Mouse (Mus musculus): ENCODE data around the gene Arih1. TPM values are rescaled to one million over a fixed set of nuclear protein-coding genes. Genes with fewer than 3 reads are reported as not detected.

Arih1 gene
- polyA plus RNA-seq, 1 experiment from 2014 or later = 11.0 TPM

GRCm38 (mm10) chr9:59476617-59477016 is 9.8 kb downstream of the Arih1 start:
- Histone ChIP-seq H3K27me3 (replicated peaks; ENCODE audit: control insufficient read depth, insufficient read depth, low read length) (no peaks in the 10 kb centered on the region), H3K36me3 (ENCODE audit: control insufficient read depth, insufficient read depth, low read length) (no peaks in the 10 kb centered on the region), H3K4me1 (ENCODE audit: control insufficient read depth, insufficient read depth, low read depth, low read length) (no peaks in the 10 kb centered on the region; the same call in 1 of the 2 replicates), H3K9me3 (ENCODE audit: control insufficient read depth, low read length) (no peaks in the 10 kb centered on the region), H3K4me2 (ENCODE audit: low read length) (no peak overlapping the region), H3K4me3 (ENCODE audit: low read length) (no peak overlapping the region), H3K9ac (ENCODE audit: low read depth, low read length) (no peak overlapping the region), H3K27ac (ENCODE audit: low read depth, low read length) (no peak overlapping the region)
- 94% methylated on average over 2 of the region's 2 CpGs for WGBS
- ATAC-seq = no peak

DNA sequence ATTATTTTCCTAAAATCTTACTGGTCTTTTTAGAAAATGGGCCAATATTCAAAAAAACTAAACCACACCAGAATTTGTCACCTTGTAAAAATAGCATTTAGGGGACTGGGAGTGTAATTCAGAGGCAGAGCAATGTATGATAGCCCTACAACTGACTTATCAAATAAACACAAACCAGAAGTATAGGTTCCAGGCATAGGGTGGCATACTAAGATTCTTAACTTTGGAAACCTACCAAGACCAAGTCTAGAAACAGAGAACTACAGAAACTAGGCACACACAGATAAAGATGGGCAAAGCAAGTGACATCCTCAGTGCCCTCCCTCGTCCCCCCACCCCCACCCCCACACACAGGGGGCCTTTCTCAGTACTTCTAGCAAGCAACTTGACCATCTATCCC is 11.6 kb downstream of the Arih1 start:
- no peaks in the 10 kb centered on the region for H3K27me3 ChIP-seq (replicated peaks; ENCODE audit: control insufficient read depth, insufficient read depth, low read length)
- no peak overlapping the region for H3K4me3 ChIP-seq (ENCODE audit: low read length)
- no peak for ATAC-seq
- no peaks in the 10 kb centered on the region for H3K36me3 ChIP-seq (ENCODE audit: control insufficient read depth, insufficient read depth, low read length)
- H3K9ac ChIP-seq (ENCODE audit: low read depth, low read length) = no peak overlapping the region
- no peak overlapping the region for H3K27ac ChIP-seq (ENCODE audit: low read depth, low read length)
- H3K9me3 ChIP-seq (ENCODE audit: control insufficient read depth, low read length) = no peaks in the 10 kb centered on the region
- H3K4me2 ChIP-seq (ENCODE audit: low read length) = no peak overlapping the region
- WGBS = 95% methylated on average over 1 of the region's 1 CpGs
- no peaks in the 10 kb centered on the region; the same call in 1 of the 2 replicates for H3K4me1 ChIP-seq (ENCODE audit: control insufficient read depth, insufficient read depth, low read depth, low read length)

GRCm38 (mm10) chr9:59473171-59473570 is 13.2 kb downstream of the Arih1 start:
- H3K36me3 ChIP-seq (ENCODE audit: control insufficient read depth, insufficient read depth, low read length) = no peaks in the 10 kb centered on the region
- 67% methylated on average over 2 of the region's 2 CpGs for WGBS

GRCm38 (mm10) chr9:59469446-59469845 is 17.0 kb downstream of the Arih1 start:
- Histone ChIP-seq H3K9ac (ENCODE audit: low read depth, low read length) (no peak overlapping the region), H3K4me1 (ENCODE audit: control insufficient read depth, insufficient read depth, low read depth, low read length) (no peaks in the 10 kb centered on the region), H3K36me3 (ENCODE audit: control insufficient read depth, insufficient read depth, low read length) (no peaks in the 10 kb centered on the region), H3K9me3 (ENCODE audit: control insufficient read depth, low read length) (no peaks in the 10 kb centered on the region), H3K4me3 (ENCODE audit: low read length) (no peak overlapping the region), H3K4me2 (ENCODE audit: low read length) (no peak overlapping the region), H3K27ac (ENCODE audit: low read depth, low read length) (no peak overlapping the region), H3K27me3 (replicated peaks; ENCODE audit: control insufficient read depth, insufficient read depth, low read length) (no peaks in the 10 kb centered on the region)
- no peak for ATAC-seq
- WGBS = 94% methylated on average over 1 of the region's 1 CpGs

More at GRCm38 (mm10) chr9:59473171-59473570, 13.2 kb downstream of the Arih1 start:
- no peaks in the 10 kb centered on the region; the same call in 1 of the 2 replicates for H3K4me1 ChIP-seq (ENCODE audit: control insufficient read depth, insufficient read depth, low read depth, low read length)
- no peak overlapping the region for H3K4me2 ChIP-seq (ENCODE audit: low read length)
- no peaks in the 10 kb centered on the region for H3K9me3 ChIP-seq (ENCODE audit: control insufficient read depth, low read length)
- no peak overlapping the region for H3K9ac ChIP-seq (ENCODE audit: low read depth, low read length)
- H3K27ac ChIP-seq (ENCODE audit: low read depth, low read length) = no peak overlapping the region
- H3K27me3 ChIP-seq (replicated peaks; ENCODE audit: control insufficient read depth, insufficient read depth, low read length) = no peaks in the 10 kb centered on the region
- H3K4me3 ChIP-seq (ENCODE audit: low read length) = no peak overlapping the region
- no peak for ATAC-seq

GRCm38 (mm10) chr9:59464293-59464692 is 22.1 kb downstream of the Arih1 start:
- H3K4me1 ChIP-seq (ENCODE audit: control insufficient read depth, insufficient read depth, low read depth, low read length) = no peaks in the 10 kb centered on the region
- no peaks in the 10 kb centered on the region for H3K9me3 ChIP-seq (ENCODE audit: control insufficient read depth, low read length)
- ATAC-seq = no peak
- H3K27ac ChIP-seq (ENCODE audit: low read depth, low read length) = no peak overlapping the region
- 87% methylated on average over 1 of the region's 1 CpGs for whole genome bisulfite sequencing
- H3K27me3 ChIP-seq (replicated peaks; ENCODE audit: control insufficient read depth, insufficient read depth, low read length) = no peaks in the 10 kb centered on the region
- H3K4me2 ChIP-seq (ENCODE audit: low read length) = no peak overlapping the region
- H3K9ac ChIP-seq (ENCODE audit: low read depth, low read length) = no peak overlapping the region
- H3K36me3 ChIP-seq (ENCODE audit: control insufficient read depth, insufficient read depth, low read length) = no peaks in the 10 kb centered on the region
- no peak overlapping the region for H3K4me3 ChIP-seq (ENCODE audit: low read length)

DNA sequence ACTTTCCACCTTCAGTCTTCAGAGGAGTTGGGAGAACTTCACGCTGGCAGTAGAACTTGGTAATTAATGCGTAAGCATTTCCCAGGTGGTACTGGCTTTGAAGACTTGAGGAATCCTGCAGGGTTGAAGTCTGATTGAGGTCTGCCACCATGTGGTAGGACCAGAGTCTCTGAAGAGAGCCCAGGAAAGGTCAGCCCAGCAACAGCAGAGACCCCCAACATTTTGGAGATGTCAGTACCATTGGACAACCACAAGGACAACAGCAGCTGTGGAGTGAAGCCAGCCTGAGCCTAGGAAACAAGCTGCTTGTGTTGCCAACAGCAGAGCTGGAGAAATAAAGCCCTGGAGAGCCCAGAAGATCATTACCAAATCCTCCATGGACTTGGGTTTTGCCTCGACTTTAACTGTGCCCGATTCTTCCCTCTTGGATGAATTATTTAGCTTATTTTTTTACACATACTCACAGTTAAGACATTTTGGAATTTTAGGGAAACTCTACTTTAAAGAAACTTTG is 27.4 kb downstream of the Arih1 start:
- H3K36me3 ChIP-seq (ENCODE audit: control insufficient read depth, insufficient read depth, low read length) = no peaks in the 10 kb centered on the region
- no peak overlapping the region for H3K4me2 ChIP-seq (ENCODE audit: low read length)
- H3K27ac ChIP-seq (ENCODE audit: low read depth, low read length) = no peak overlapping the region
- H3K9ac ChIP-seq (ENCODE audit: low read depth, low read length) = no peak overlapping the region
- ATAC-seq = no peak
- WGBS = 62% methylated on average over 4 of the region's 4 CpGs
- H3K4me1 ChIP-seq (ENCODE audit: control insufficient read depth, insufficient read depth, low read depth, low read length) = no peaks in the 10 kb centered on the region; the same call in 1 of the 2 replicates
- H3K27me3 ChIP-seq (replicated peaks; ENCODE audit: control insufficient read depth, insufficient read depth, low read length) = no peaks in the 10 kb centered on the region
- no peak overlapping the region for H3K4me3 ChIP-seq (ENCODE audit: low read length)
- H3K9me3 ChIP-seq (ENCODE audit: control insufficient read depth, low read length) = no peaks in the 10 kb centered on the region

DNA sequence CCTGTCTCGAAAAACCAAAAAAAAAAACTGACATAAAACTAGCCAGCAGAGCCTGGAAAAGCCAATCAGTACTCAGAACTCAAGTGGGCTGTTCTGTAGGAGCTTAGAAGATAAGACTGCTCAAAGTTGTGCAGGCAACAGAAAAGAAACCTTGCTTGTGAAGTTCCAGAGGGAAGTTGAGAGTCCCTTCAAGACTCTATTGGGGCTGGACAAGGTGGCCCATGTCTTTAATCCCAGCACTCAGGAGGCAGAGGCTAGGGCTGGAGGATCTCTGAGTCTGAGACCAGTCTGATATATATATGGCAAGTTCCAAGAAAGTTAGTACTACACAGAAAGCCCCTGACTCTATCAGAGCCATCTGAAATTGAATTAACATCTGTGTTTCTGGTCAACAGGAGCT is 28.0 kb downstream of the Arih1 start:
- Histone ChIP-seq H3K27me3 (replicated peaks; ENCODE audit: control insufficient read depth, insufficient read depth, low read length) (no peaks in the 10 kb centered on the region), H3K9ac (ENCODE audit: low read depth, low read length) (no peak overlapping the region), H3K9me3 (ENCODE audit: control insufficient read depth, low read length) (no peaks in the 10 kb centered on the region), H3K4me1 (ENCODE audit: control insufficient read depth, insufficient read depth, low read depth, low read length) (no peaks in the 10 kb centered on the region; the same call in 1 of the 2 replicates), H3K4me3 (ENCODE audit: low read length) (no peak overlapping the region), H3K4me2 (ENCODE audit: low read length) (no peak overlapping the region), H3K27ac (ENCODE audit: low read depth, low read length) (no peak overlapping the region), H3K36me3 (ENCODE audit: control insufficient read depth, insufficient read depth, low read length) (no peaks in the 10 kb centered on the region)
- ATAC-seq = no peak
- 93% methylated on average over 1 of the region's 1 CpGs for WGBS

DNA sequence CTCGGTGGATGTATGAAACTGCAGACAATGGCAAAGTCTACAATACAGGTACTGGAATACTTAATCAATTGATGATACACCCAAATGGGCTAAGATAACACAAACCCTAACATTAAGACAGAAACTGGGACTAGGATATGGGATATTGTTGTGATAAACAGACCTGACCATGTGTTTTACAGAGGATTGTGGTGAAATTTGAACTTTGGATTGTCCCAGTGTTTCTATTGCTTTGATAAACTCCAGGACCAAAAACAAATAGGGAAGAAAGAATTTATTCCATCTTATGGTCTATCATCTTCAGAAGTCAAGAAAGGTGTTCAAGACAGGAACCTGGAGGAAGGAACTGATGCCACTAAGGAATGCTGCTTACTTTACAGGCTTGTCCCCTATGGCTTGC is 28.7 kb downstream of the Arih1 start:
- Histone ChIP-seq H3K4me2 (ENCODE audit: low read length) (no peak overlapping the region), H3K27me3 (replicated peaks; ENCODE audit: control insufficient read depth, insufficient read depth, low read length) (no peaks in the 10 kb centered on the region), H3K4me1 (ENCODE audit: control insufficient read depth, insufficient read depth, low read depth, low read length) (no peaks in the 10 kb centered on the region; the same call in 1 of the 2 replicates), H3K4me3 (ENCODE audit: low read length) (no peak overlapping the region), H3K27ac (ENCODE audit: low read depth, low read length) (no peak overlapping the region), H3K9me3 (ENCODE audit: control insufficient read depth, low read length) (no peaks in the 10 kb centered on the region), H3K36me3 (ENCODE audit: control insufficient read depth, insufficient read depth, low read length) (no peaks in the 10 kb centered on the region), H3K9ac (ENCODE audit: low read depth, low read length) (no peak overlapping the region)
- no peak for ATAC-seq
- 89% methylated on average over 1 of the region's 1 CpGs for WGBS

DNA sequence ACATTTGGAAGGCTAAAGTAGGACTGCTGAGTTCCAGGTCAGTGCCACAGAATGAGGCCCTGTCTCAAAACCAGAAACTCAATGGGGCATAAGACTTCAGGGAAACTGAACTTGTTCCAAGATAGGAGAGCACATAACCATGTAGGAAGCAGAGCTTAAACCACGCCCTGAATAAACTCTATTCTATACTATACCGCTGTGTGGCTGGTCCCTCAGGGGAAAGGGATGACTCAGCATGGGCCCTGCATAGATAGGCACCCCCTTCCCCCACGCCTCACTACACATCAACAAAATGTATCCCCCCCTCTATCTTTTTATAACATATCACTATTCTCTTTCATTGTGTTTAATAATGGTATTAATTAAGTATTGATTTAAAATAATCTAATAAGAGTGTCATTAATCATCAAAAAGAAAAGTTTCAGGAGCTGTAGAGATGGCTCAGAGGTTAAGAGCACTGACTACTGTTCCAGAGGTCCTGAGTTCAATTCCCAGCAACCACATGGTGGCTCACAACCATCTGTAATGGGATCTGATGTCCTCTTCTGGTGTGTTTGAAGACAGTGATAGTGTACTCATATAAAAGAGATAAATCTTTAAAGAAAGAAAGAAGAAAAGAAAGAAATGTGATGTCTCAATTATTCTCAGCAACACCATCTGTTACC is 30.9 kb downstream of the Arih1 start:
- 76% methylated on average over 3 of the region's 3 CpGs for WGBS
- Histone ChIP-seq H3K4me3 (ENCODE audit: low read length) (no peak overlapping the region), H3K4me1 (ENCODE audit: control insufficient read depth, insufficient read depth, low read depth, low read length) (no peaks in the 10 kb centered on the region; the same call in 1 of the 2 replicates), H3K9me3 (ENCODE audit: control insufficient read depth, low read length) (no peaks in the 10 kb centered on the region), H3K4me2 (ENCODE audit: low read length) (no peak overlapping the region), H3K9ac (ENCODE audit: low read depth, low read length) (no peak overlapping the region), H3K36me3 (ENCODE audit: control insufficient read depth, insufficient read depth, low read length) (no peaks in the 10 kb centered on the region), H3K27me3 (replicated peaks; ENCODE audit: control insufficient read depth, insufficient read depth, low read length) (no peaks in the 10 kb centered on the region), H3K27ac (ENCODE audit: low read depth, low read length) (no peak overlapping the region)
- no peak for ATAC-seq

Measured in hindbrain, embryonic 16.5 days (tissue).